Mouse (Mus musculus): ENCODE results near the gene Scarf2.

The Scarf2 gene

DNA sequence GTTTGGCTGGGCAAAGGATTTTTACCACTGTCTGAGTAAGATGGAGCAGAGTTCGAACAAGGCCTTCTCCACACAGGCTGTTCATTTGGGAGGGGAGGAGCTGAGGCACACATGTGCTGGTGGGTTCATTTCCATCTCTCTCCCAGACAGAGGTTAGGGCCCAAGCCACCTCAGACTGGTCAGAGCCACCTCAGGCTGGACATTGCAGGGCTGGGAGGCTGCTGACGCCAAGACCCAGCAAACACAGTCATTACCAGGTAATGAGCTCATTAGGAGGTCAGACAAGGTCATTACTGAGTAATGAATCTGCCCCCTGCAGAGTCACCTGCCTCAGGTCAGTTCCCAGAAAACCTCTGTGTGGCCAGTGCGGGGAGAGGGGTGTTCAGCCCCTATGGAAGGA lies 31.8 kb downstream of the Scarf2 start:
- peak; percentile 62 for DNase-seq (ENCODE audit: low read depth, low spot score)

DNA sequence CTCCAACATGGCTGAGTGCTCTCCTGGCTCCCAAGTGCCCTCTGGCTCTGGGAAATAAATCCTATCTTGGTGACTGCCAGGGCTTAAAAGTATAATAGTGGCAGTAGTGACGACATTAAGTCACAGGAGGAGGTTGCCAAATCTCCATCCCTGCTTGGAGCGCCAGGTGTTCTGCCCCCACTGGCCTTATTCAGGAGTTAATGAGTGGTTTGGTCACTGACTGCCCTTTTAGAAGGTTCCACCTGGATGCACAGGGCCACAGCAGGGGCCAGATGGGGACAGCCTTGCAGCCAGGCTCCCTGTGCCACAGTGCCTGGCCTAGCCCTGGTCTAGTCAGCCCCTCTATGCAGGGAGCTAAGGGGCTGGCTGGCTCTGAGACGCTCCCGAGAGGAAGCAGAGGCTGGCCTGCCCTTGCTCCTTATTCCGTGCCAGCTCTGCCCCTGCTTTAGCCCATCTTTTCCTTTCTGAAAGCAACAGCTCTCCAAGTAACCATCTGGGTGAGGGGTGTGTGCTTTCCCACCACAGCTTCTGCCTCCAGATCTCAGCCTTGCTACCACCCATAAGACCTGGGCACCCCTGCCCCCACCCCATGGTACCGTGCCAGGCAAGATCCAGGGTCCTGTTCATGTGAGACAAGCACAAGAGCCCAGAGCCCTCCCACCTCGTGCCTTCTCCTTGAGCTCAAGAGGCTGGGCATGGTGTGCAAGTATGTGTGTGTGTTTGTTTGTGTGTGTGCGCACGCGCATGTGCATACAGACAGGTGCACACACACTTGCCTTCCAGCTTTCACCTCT lies 33.5 kb downstream of the Scarf2 start:
- no peak for DNase-seq (ENCODE audit: low read depth, low spot score)

DNA sequence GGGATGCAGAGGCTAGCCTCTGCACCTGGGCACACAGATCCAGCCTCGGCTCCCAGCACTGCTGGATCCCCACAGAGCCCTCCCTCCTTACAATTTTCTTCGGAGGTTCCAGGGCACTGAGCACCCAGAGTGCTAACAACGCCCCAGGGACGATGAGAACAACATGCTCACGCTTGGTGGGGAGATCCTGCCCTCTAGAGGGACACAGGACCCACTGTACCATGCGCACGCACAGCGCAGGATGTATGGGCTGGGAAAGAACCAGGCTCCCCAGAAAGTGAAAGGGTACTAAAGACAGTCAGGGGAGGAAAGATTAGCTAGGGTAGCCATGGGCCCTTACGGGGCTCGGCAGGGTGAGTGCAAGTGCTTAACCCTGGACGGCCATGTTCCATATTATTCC lies 34.7 kb downstream of the Scarf2 start:
- DNase-seq (ENCODE audit: low read depth, low spot score): no peak

DNA sequence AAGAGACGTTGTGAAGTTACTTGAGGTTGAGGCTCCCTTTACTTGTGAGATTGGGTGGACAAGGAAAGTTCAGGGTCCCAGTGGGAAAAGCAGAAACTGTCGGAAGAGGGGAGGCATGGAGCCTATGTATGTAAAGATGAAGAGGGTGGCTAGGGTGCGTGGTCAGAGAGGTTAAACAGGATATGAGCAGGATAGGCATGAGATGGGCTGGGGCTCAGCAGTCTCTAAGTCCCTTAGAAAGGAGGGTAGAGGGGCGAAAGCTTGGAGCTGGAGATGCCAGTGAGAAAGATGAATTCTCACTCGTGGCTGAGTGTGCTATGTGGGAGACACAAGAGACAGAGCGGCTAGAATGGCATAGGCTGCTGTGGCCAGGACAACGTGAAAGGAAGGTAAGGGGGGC lies 35.7 kb downstream of the Scarf2 start, which contains the start of gene B830017H08Rik:
TSS of gene B830017H08Rik (plus strand) at position 301 of the 400 bp plus-strand sequence.
- DNase-seq (ENCODE audit: low read depth, low spot score): no peak

DNA sequence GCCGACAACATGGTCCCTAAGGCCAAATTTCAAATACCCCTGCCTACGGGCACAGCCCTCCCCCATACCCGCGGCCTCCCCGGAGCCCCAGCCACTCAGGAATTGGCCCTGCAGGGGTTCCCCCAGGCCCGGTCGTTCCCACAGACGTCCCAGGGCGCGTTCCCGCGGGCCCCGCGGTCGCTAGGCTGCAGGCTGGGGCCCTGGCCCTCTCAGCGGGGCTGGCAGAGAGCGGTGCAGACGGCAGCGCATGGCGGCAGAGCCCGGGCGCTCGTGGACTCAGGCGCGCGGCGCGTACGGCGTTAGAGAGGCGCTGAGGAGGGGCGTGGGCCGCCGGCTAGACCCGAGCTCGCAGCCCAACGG lies 36.2 kb downstream of the Scarf2 start:
- DNase-seq (ENCODE audit: low read depth, low spot score): no peak

DNA sequence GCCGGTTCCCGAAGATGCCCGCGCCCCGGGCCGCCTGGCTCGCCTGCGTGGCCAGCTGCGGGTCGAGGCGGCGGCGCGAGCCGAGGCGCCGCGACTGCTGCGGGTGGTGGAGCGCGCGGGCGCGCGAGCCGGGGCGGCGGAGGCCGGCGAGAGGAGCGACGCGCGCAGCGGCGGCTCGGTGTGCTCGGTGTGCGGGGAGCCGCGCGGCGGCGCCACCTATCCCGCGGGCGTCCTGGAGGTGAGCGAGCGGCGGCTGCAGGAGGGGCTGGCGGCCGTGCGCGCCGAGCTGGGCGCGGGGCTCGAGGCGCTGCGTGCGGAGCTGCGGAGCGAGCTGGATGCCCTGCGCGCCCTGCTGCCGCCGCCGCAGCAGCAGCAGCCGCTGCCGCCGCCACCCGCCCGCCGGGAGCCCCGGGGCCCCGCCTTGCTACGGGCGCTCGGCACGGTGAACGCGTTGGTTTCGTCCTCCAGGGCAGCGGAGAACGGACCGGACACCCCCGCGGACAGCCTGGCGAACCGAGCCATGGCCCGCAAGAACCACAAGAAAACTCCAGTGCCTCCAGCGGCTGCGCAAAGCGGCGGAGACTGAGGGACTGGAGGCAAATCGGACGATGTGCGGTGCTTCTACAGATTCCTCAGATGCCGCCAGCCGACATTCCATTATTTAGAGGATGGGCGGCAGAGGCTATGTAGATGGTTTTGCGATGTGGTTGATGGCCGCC lies 36.8 kb downstream of the Scarf2 start:
- DNase-seq (ENCODE audit: low read depth, low spot score): peak; percentile 39

DNA sequence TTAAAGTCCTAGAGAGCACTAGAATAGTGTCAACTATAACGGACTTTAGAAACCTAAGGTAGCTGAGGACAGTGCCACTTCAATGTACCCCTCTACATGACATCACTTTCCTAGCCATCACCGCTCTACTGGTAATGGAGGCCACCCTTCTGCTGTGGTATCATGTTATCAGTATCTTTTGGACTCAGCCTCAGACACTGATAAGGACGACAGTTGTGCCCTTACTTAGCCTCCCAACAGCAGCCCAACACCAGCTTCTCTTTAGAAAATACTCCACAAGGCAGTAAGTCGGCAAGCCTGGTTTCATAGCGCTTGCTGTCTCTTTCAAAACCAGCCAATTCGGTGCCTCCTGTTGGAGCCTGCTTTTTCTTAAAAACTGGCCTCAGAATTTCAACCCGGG lies 37.5 kb downstream of the Scarf2 start:
- DNase-seq (ENCODE audit: low read depth, low spot score): no peak

DNA sequence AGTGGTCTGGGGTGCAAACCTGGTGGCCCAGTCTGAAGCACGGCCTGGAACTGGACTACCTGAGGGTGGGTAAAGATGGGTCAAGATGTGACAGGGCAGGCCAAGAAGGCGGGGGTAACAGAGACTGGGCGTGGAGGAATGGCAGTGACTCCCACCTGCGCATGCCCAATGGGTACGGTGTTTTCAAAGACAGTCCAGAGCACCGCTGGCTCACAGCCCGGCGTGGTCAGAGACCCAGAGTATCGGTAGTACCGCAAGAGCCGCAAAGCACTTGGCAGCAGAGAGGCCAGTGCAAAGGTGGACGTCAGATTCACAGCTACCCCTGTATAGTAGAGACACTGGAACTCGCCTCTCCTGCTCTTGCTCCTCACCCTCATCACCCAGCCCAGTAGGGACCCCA lies 38.4 kb downstream of the Scarf2 start:
- no peak for DNase-seq (ENCODE audit: low read depth, low spot score)

DNA sequence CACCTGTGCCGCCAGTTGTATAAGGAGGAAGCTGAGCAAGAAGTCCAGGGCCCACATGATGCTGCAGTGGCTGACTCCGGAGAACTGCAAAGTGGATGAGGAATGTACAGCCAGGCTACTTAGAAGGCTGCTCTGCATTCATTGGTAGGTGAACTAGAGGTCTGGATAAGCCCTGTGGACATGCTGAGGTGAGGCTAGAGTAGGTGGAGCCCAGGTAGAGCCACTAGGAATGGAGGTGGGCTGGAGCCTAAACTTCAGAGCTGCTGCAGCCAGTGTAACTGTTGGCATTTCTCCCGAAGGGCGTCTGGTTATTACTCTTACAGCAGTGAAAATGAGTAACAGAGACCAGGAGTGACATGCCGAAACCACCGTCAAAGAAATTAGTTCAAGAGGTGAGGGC lies 41.0 kb downstream of the Scarf2 start, which contains the start of gene Car15:
TSS of gene Car15 (minus strand) at position 314 of the 400 bp plus-strand sequence.
- no peak for DNase-seq (ENCODE audit: low read depth, low spot score)

DNA sequence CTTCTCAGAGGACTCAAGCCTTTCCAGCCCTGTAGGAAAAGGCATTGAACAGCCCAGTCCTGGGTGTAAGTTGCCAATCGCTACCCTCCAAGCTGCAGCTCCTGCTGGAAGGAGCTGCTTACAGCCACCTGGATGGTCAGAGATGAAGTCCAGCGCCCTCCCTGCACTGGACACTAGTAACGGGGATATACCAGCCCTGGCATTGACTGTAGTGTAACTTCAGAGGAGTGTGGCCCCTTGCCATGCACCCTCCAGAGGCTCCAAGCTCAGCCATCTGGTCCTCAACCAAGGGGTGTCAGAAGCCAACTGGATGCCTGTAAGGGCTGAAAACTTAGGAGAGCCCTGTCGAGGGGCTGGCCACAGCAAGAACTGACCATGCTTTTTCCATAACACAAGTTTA lies 42.9 kb downstream of the Scarf2 start:
- DNase-seq (ENCODE audit: low read depth, low spot score): no peak

DNA sequence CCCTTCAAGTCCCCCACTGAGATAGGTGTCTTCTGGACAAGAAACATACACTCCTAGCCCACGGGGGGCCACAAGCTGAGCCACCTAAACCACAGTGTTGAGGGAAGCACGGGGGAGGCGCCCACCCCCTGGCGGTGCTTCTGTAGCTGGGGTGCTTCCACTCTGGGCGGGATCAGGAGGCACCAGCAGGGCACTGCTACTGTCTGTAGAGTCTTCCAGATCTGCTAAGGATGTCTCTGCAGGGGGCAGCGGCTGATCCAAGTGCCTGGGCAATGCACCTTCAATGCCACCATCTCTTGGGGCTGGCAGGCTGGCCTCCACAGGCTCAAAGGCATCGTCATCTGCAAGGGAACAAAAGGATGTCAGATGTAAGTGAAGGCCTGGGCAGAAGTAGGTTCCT lies 45.4 kb downstream of the Scarf2 start:
- DNase-seq (ENCODE audit: low read depth, low spot score): no peak

DNA sequence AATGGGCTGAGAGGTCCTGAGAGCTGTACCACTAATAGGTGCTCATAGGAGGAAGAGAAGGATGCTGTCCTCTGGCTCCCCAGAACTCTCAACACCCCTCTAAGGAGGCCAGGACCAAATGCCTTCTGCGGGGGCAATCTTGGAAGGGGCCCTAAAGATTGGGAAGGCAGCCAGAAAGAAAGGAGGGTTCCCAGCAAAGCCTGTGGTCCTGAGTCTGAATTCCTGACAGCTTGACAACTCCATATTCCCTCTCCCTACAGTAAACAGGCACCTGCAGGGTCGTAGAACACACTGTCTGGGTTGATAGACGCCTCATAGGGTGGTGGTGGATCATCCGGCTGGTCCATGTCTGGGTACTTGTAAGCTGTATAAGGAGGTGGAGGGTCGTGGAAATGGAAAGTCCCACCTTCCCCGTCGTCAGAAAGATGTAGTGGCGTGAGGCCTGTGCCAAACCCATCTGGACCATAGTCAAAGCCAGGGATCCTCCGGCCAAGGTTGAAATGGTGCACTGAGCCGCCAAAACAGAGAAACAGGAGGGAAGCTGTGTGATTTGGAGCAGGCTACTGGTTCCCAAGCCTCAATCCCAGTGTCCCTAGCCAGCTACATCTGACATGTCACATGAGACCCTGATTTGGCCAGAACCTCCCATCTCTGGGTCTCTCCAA lies 46.8 kb downstream of the Scarf2 start:
- no peak for DNase-seq (ENCODE audit: low read depth, low spot score)

DNA sequence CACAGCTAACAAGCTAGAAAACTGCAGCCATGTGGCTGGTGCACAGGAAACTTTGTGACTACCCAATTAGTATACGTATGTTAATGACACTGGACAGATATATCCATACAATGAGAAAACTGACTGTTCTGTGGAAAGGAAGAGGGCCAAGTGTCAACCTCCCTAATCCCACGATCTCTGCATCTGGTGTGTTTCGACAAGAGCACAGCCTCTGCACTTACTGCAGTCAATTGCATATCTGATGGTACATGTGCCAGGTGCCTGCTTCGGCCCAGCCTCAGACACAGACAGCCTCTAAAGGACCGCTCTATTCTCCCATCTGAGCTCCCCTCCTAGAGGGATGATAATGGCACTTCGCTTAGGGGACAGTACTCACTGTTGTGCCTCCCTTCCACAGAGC lies 51.3 kb downstream of the Scarf2 start:
- DNase-seq (ENCODE audit: low read depth, low spot score): no peak

DNA sequence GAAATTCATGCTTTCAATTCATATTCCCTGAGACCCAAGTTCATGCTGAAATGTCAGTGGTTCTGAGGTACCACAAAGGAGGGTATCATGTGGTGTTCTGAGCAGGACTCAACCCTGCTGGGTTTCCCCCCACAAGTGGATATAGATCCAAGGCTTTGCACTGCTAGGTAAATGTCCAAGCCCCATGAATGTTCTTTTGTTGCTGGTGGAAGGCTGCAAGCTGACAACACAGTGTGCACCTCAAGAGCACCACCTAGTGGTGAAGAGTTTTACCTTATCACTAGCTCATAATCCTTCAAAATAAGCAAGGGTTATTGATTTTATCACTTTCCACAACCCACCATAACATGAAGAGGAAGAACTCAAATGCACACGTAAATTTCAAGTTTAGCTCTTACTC lies 51.8 kb downstream of the Scarf2 start:
- peak; percentile 83 for DNase-seq (ENCODE audit: low read depth, low spot score)

DNA sequence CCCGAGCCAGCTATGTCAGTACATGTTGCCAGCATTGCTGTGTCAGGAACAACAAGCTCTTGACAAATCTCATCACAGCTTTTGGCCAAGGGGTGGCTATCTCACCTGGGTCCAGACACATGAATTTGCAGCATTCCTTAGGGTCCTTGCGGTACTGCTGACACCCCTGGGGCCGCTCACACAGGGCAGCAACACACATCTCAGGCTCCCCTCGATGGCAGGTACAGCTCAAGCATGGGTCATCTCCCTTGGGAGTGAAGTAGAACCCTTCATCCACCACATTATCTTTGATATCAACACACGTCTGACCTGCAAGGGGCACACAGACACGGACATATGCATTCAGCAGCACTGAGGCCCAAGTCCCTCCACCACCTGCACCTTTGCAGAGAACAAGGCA lies 52.4 kb downstream of the Scarf2 start:
- no peak for DNase-seq (ENCODE audit: low read depth, low spot score)

DNA sequence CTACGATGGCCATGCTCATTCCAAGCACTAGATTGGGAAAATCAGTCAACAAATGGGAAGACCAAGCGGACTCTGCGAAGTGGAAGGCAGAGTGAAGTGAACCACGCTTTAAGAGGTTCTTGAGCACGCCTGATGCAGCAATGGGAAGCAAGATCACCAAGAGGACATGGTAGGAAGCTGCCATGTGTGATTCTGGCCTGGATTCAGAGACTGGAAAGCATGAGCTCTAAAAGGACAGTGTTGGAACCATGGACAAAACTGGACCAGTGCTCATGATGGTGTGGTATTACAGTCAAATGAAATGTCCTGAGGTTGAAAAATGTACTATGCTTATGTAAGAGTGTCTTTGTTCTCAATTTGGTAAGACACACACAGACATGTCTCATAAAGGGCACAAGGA lies 54.2 kb downstream of the Scarf2 start:
- no peak for DNase-seq (ENCODE audit: low read depth, low spot score)

DNA sequence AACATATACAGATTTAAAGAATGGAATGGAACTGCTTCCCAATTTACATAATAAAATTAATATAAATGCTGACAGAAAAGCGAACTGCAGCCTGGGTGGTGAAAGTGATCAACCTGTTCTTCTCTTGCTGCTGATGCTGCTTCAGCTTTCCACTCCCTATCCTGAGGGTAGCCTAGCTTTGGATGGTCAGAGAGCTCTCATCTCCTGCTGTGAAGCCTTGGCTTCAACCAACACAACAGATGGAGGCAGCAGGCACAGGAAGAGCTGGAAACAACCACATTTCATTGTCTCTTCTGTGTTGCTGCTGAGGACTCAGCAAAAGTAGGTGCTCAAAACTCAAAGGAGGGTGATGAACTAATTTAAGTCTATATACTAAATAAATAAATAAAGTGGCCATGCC lies 54.8 kb downstream of the Scarf2 start:
- DNase-seq (ENCODE audit: low read depth, low spot score): no peak

DNA sequence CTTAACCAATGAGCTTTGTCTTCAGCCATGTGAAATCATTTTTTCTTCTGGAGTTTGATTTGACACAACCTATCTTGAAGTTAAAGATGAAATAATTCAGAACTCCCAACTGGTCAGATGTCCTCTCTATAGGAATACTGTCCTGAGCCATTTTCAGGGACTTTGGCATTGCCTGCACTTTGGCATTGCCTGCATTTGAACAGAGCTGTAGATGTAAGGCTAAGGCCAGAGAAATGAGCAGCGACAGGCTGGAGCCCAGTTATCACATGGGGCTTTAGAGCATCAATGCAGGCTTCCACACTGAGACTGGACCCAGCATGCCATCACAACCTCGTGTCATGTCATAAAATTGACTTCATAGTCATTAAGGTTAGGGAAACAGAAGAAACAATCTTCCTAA lies 56.2 kb downstream of the Scarf2 start:
- no peak for DNase-seq (ENCODE audit: low read depth, low spot score)

DNA sequence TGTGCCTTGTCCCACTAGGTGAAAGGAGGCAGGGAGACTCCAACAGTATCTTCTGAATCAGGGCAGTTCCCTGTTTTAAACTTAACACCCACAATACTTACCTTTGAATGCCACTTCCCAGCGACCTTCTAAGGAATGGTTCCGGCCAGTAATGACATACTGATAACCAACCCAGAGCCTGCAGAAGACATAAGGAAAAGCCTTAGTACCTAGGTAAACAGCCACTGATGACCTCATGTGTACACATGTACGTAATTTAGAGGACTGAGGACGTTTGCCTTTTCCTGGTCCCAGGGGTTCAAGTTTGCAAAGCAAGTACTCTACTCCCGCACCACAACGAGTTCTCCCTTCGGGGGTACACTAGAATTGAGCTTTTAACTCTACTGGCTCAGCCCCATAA lies 60.1 kb downstream of the Scarf2 start:
- no peak for DNase-seq (ENCODE audit: low read depth, low spot score)

All from forelimb bud, embryonic 11.5 days (tissue).